Mouse (Mus musculus) testis, adult 10 weeks (tissue): ENCODE measurements around the gene Gm3238. TPM values are rescaled to one million over a fixed set of nuclear protein-coding genes. Genes with fewer than 3 reads are reported as not detected.

Experiments
- polyA plus RNA-seq: library from polyadenylated mRNA; stranded (reverse); fragments of 350-450 nt; fragmentation: Illumina TruSeq; extraction: RNeasy Lipid Tissue Mini Kit (QIAGEN cat#74804); gene quantifications from one replicate; pipeline ENCODE4 v1.2.3, GENCODE M21; 2014; ENCODE audit warnings: low read depth, low replicate concordance

Gm3238 gene
- not detected for polyA plus RNA-seq

GRCm38 (mm10) chr10:77771225-77771624 lies at the start of gene Gm3238:
Gm3238 (minus strand) TSS chr10:77771325.

GRCm38 (mm10) chr10:77814382-77814781 lies 43.3 kb upstream of the Gm3238 start, which contains the start of gene Gm2696:
Gm2696 (plus strand) TSS chr10:77814682.

GRCm38 (mm10) chr10:77811743-77812142 lies 40.6 kb upstream of the Gm3238 start, which contains the start of gene Gm9507:
Gm9507 (minus strand) TSS chr10:77811843.

GRCm38 (mm10) chr10:77798921-77799508 lies 27.9 kb upstream of the Gm3238 start, which contains the start of gene Gm19668:
Gm19668 (minus strand) TSS chr10:77799133.

GRCm38 (mm10) chr10:77794976-77795375 lies 23.9 kb upstream of the Gm3238 start, which contains the start of gene Gm9639:
Gm9639 (minus strand) TSS chr10:77795076.

GRCm38 (mm10) chr10:77787876-77788275 lies 16.8 kb upstream of the Gm3238 start, which contains the start of gene Gm7137:
Gm7137 (minus strand) TSS chr10:77788200.

GRCm38 (mm10) chr10:77782442-77782841 lies 11.3 kb upstream of the Gm3238 start, which contains the start of gene Gm3250:
Gm3250 (minus strand) TSS chr10:77782542.

DNA sequence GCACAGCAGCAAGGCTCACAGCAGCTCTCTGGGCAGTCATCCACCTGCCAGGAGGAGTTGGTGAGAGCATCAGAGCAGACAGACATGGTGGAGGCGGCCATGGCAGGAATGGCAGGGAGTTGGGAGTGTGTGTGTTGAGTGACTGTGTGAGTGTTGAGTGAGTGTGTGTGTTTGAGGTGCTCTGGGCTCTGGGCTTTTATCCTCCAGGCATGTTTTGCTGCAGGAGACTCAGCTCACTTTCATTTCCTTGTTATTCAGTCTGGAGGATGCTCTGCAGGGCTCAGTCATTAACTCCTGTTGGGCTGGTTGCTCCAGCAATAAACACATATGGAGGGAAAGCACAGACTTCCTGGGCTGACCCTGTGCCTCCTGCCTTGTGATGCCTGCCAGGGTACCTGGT lies 5.7 kb upstream of the Gm3238 start, which contains the start of gene Gm7138:
Gene Gm7138 (minus strand): TSS at position 101 of the 400 bp plus-strand sequence.

GRCm38 (mm10) chr10:77759582-77759981 lies 11.5 kb downstream of the Gm3238 start, which contains the start of gene Gm3233:
Gm3233 (minus strand) TSS chr10:77759682.

GRCm38 (mm10) chr10:77751254-77751653 lies 19.9 kb downstream of the Gm3238 start, which contains the start of gene Gm9736:
Gm9736 (minus strand) TSS chr10:77751354.

GRCm38 (mm10) chr10:77741924-77742688 lies 29.0 kb downstream of the Gm3238 start, which contains the start of gene Gm18596:
Gm18596 (minus strand) TSS chr10:77742638.

DNA sequence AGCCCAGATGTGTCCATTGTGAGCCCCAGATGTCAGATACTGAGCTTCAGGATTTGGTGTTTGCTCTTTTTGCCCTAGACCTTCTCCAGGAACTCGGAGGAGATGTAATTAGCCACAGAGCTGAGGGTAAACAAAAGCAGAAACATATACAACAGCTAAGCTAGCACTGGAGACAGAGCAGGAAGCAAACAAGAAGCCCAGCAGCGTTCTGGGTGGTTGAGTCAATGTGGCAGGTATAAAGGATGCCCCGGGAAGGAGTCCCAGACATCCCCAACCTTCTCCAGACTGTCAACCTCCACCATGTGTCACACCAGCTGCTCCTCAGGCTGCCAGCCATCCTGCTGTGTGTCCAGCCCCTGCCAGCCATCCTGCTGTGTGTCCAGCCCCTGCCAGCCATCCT lies 44.9 kb downstream of the Gm3238 start, which contains the start of gene Gm10100:
Gene Gm10100 (plus strand): TSS at position 301 of the 400 bp plus-strand sequence.

Other genes with a start within 250 kb of the Gm3238 start
- gene Itgb2, start 241.1 kb downstream of the Gm3238 start, polyA plus RNA-seq, result 0.36 TPM
- gene Pttg1ip, start 189.6 kb downstream of the Gm3238 start, polyA plus RNA-seq, result 53.7 TPM
- 32.2 TPM for gene Sumo3, start 165.2 kb downstream of the Gm3238 start, polyA plus RNA-seq
- gene Gm49325, start 165.1 kb downstream of the Gm3238 start, polyA plus RNA-seq, result 10.3 TPM
- gene Ube2g2, start 149.1 kb downstream of the Gm3238 start, polyA plus RNA-seq, result 19.1 TPM
- not detected for gene Tspear, start 84.8 kb downstream of the Gm3238 start, polyA plus RNA-seq
- gene Gm19402, start 80.6 kb downstream of the Gm3238 start, polyA plus RNA-seq, result not detected
- not detected for gene Gm9508, start 74.1 kb downstream of the Gm3238 start, polyA plus RNA-seq
- gene Gm10272, start 64.7 kb downstream of the Gm3238 start, polyA plus RNA-seq, result not detected
- gene Gm10024, start 59.9 kb downstream of the Gm3238 start, polyA plus RNA-seq, result not detected
- gene Gm10142, start 55.5 kb downstream of the Gm3238 start, polyA plus RNA-seq, result not detected
- not detected for gene Krtap12-1, start 50.7 kb downstream of the Gm3238 start, polyA plus RNA-seq
- gene Gm10100, start 44.8 kb downstream of the Gm3238 start, polyA plus RNA-seq, result not detected
- not detected for gene Gm18596, start 28.7 kb downstream of the Gm3238 start, polyA plus RNA-seq
- gene Gm9736, start 20.0 kb downstream of the Gm3238 start, polyA plus RNA-seq, result not detected
- gene Gm3233, start 11.6 kb downstream of the Gm3238 start, polyA plus RNA-seq, result not detected
- gene Gm7138, start 5.6 kb upstream of the Gm3238 start, polyA plus RNA-seq, result not detected
- gene Gm3250, start 11.2 kb upstream of the Gm3238 start, polyA plus RNA-seq, result not detected
- not detected for gene Gm7137, start 16.9 kb upstream of the Gm3238 start, polyA plus RNA-seq
- not detected for gene Gm9639, start 23.8 kb upstream of the Gm3238 start, polyA plus RNA-seq
- gene Gm19668, start 27.8 kb upstream of the Gm3238 start, polyA plus RNA-seq, result not detected
- not detected for gene Gm9507, start 40.5 kb upstream of the Gm3238 start, polyA plus RNA-seq
- gene Gm2696, start 43.4 kb upstream of the Gm3238 start, polyA plus RNA-seq, result not detected
- gene Krtap10-4, start 55.8 kb upstream of the Gm3238 start, polyA plus RNA-seq, result not detected
- not detected for gene Krtap10-10, start 64.6 kb upstream of the Gm3238 start, polyA plus RNA-seq
- not detected for gene Gm36176, start 75.5 kb upstream of the Gm3238 start, polyA plus RNA-seq
- gene Gm10318, start 81.5 kb upstream of the Gm3238 start, polyA plus RNA-seq, result not detected
- gene Gm3285, start 90.7 kb upstream of the Gm3238 start, polyA plus RNA-seq, result not detected
- 0.15 TPM for gene Lrrc3, start 131.2 kb upstream of the Gm3238 start, polyA plus RNA-seq
- not detected for gene Trpm2, start 199.2 kb upstream of the Gm3238 start, polyA plus RNA-seq
- gene 1810043G02Rik, start 207.2 kb upstream of the Gm3238 start, polyA plus RNA-seq, result 1.4 TPM
- gene Pfkl, start 238.8 kb upstream of the Gm3238 start, polyA plus RNA-seq, result 0.50 TPM